Mouse (Mus musculus): ENCODE measurements around the gene Rfng. TPM values are rescaled to one million over a fixed set of nuclear protein-coding genes. Genes with fewer than 3 reads are reported as not detected.
"Not testable (repeated sequence)": the region's sequence is repeated elsewhere in the genome, so short reads cannot be mapped to it uniquely, and the experiment has no call there.

Gene Rfng
- total RNA-seq, 4 experiments from 2014 or later, result 10.1 to 11.3 (median 11.2) TPM

- no peak for DNase-seq (ENCODE audit: low spot score)
Observed at GRCm38 (mm10) chr11:120812068-120812467, 28.1 kb upstream of the Rfng start.

GRCm38 (mm10) chr11:120808010-120808409 lies 24.0 kb upstream of the Rfng start:
- DNase-seq (ENCODE audit: low spot score), result no peak

GRCm38 (mm10) chr11:120805375-120806298 lies 21.6 kb upstream of the Rfng start:
- no peak for DNase-seq (ENCODE audit: low spot score)

GRCm38 (mm10) chr11:120804769-120805168 lies 20.8 kb upstream of the Rfng start:
- DNase-seq (ENCODE audit: low spot score), result no peak

- DNase-seq (ENCODE audit: low spot score), result no peak
Observed at GRCm38 (mm10) chr11:120804274-120804673, 20.3 kb upstream of the Rfng start.

GRCm38 (mm10) chr11:120800061-120800904 lies 16.3 kb upstream of the Rfng start:
- DNase-seq (ENCODE audit: low spot score), result peak; percentile 90

GRCm38 (mm10) chr11:120799316-120799890 lies 15.4 kb upstream of the Rfng start:
- no peak for DNase-seq (ENCODE audit: low spot score)

GRCm38 (mm10) chr11:120798244-120798643 lies 14.2 kb upstream of the Rfng start:
- DNase-seq (ENCODE audit: low spot score), result no peak

- DNase-seq (ENCODE audit: low spot score), result no peak
Observed at GRCm38 (mm10) chr11:120796614-120796946, 12.6 kb upstream of the Rfng start.

GRCm38 (mm10) chr11:120795756-120796613 lies 12.0 kb upstream of the Rfng start, which contains the start of gene Dus1l:
Dus1l (minus strand) TSS chr11:120796403.
- DNase-seq (ENCODE audit: low spot score), result peak; percentile 97

- DNase-seq (ENCODE audit: low spot score), result no peak
Observed at GRCm38 (mm10) chr11:120792652-120793051, 8.6 kb upstream of the Rfng start.

- DNase-seq (ENCODE audit: low spot score), result no peak
Observed at GRCm38 (mm10) chr11:120789810-120790209, 5.8 kb upstream of the Rfng start.

- DNase-seq (ENCODE audit: low spot score), result no peak
Observed at GRCm38 (mm10) chr11:120789355-120789754, 5.3 kb upstream of the Rfng start.

- not testable (repeated sequence) for DNase-seq (ENCODE audit: low spot score)
Observed at GRCm38 (mm10) chr11:120788460-120788859, 4.5 kb upstream of the Rfng start.

- DNase-seq (ENCODE audit: low spot score), result no peak
Observed at GRCm38 (mm10) chr11:120785145-120785544, 1.1 kb upstream of the Rfng start.

- no peak for DNase-seq (ENCODE audit: low spot score)
Observed at GRCm38 (mm10) chr11:120783426-120784063, 462 bp downstream of the Rfng start.

- DNase-seq (ENCODE audit: low spot score), result not testable (repeated sequence)
Observed at GRCm38 (mm10) chr11:120781361-120781760, 2.6 kb downstream of the Rfng start.

- DNase-seq (ENCODE audit: low spot score), result no peak
Observed at GRCm38 (mm10) chr11:120779876-120780275, 4.1 kb downstream of the Rfng start.

- DNase-seq (ENCODE audit: low spot score), result no peak
Observed at GRCm38 (mm10) chr11:120777123-120777522, 6.9 kb downstream of the Rfng start.

- DNase-seq (ENCODE audit: low spot score), result peak; percentile 94
Observed at GRCm38 (mm10) chr11:120775774-120776469, 8.1 kb downstream of the Rfng start.

Data from heart, adult 8-10 months (tissue).